ENCODE assay signal across 9 mouse cellular contexts in the genomic region with DNA sequence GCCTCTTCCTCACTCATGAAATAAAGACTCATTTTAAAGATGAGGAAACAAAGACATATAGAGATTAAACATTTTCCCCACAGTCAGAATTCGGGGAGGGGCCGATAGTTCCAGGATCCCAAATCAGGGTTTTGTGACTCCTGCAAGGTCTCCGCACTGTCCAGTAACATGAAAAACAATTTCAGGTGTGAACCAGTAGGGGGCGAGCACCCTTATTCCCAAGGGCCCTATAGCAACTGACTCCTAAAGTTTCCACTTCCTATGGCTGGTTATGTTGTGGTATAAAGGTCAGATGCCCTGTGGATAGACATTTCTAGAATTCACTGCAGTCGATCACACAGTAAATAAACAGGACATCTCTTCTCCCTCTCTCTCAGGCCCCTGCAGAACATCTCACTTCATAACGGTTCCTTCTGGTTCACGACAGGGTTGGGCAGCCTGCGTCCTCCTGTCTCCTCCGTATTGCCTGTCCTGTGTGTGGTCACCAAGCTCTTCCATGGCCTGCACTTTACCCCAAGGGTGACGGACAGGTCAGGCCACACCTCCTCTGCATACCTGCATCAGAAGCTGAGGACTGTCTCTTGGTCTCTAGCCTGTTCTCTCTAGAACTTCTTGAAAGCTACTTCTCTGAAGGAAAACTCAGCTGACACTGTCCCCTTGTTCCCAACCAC. TPM values are rescaled to one million over a fixed set of nuclear protein-coding genes. Genes with fewer than 3 reads are reported as not detected.
DNase-seq lines count a peak whose midpoint lies in the region; ATAC-seq lines count a peak whose summit lies in the region.
"Had no signal": no experiment of that assay in that cellular context is flagged by ENCODE, and none has a peak within 500 bp of the region (broad histone marks: within the 10 kb centered on the region; RNA-seq: fewer than 3 reads in every experiment).

No protein-coding gene starts in this region.

- H3K27me3 ChIP-seq in hindbrain, embryonic 11.5 days (ENCODE audit: control insufficient read depth, insufficient read depth, low read length): no peaks in the 10 kb centered on the region
- H3K27me3 ChIP-seq in hindbrain, embryonic 10.5 days (ENCODE audit: insufficient read depth, poor library complexity, severe bottlenecking): no peaks in the 10 kb centered on the region
- no peaks in the 10 kb centered on the region for H3K27me3 ChIP-seq in lung, embryonic 16.5 days (ENCODE audit: control insufficient read depth, insufficient read depth, low read depth, low read length)
- H3K27me3 ChIP-seq: hindbrain, embryonic 15.5 days had no signal

- H3K9me3 ChIP-seq in hindbrain, embryonic 11.5 days (ENCODE audit: control insufficient read depth, low read length): no peaks in the 10 kb centered on the region
- no peaks in the 10 kb centered on the region for H3K9me3 ChIP-seq in hindbrain, embryonic 10.5 days
- no peaks in the 10 kb centered on the region for H3K9me3 ChIP-seq in lung, embryonic 16.5 days (ENCODE audit: control insufficient read depth, low read length)
- H3K9me3 ChIP-seq: hindbrain, embryonic 15.5 days had no signal

- ATAC-seq in hindbrain, embryonic 11.5 days (ENCODE audit: low FRiP score): no peak
- ATAC-seq in lung, embryonic 16.5 days (ENCODE audit: low read depth): peak; percentile 56; the same call in 1 of the 2 replicates

- 76% methylated on average over 10 of the region's 10 CpGs for WGBS in hindbrain, embryonic 11.5 days
- WGBS in hindbrain, embryonic 10.5 days: 73% methylated on average over 10 of the region's 10 CpGs
- 63% methylated on average over 10 of the region's 10 CpGs for WGBS in lung, embryonic 16.5 days

- no peaks in the 10 kb centered on the region for H3K4me1 ChIP-seq in hindbrain, embryonic 11.5 days (replicated peaks; ENCODE audit: control insufficient read depth, insufficient read depth, low read length)
- H3K4me1 ChIP-seq in hindbrain, embryonic 10.5 days (replicated peaks): no peaks in the 10 kb centered on the region
- H3K4me1 ChIP-seq in lung, embryonic 16.5 days (replicated peaks; ENCODE audit: control insufficient read depth, insufficient read depth, low read length): no peaks in the 10 kb centered on the region
- H3K4me1 ChIP-seq: hindbrain, embryonic 15.5 days had no signal

- H3K27ac ChIP-seq in hindbrain, embryonic 11.5 days (ENCODE audit: low read depth, low read length): no peak overlapping the region
- no peak overlapping the region for H3K27ac ChIP-seq in hindbrain, embryonic 10.5 days
- no peak overlapping the region for H3K27ac ChIP-seq in lung, embryonic 16.5 days (ENCODE audit: low read length)
- H3K27ac ChIP-seq: hindbrain, embryonic 15.5 days had no signal

- H3K4me2 ChIP-seq in hindbrain, embryonic 11.5 days (replicated peaks; ENCODE audit: low read depth, low read length): no peak overlapping the region
- H3K4me2 ChIP-seq in lung, embryonic 16.5 days (ENCODE audit: low read depth, low read length): no peak overlapping the region
- H3K4me2 ChIP-seq: hindbrain, embryonic 15.5 days had no signal

- H3K9ac ChIP-seq in hindbrain, embryonic 11.5 days (ENCODE audit: low read depth, low read length): no peak overlapping the region
- no peak overlapping the region for H3K9ac ChIP-seq in lung, embryonic 16.5 days (ENCODE audit: low read length)
- H3K9ac ChIP-seq: hindbrain, embryonic 15.5 days had no signal

- peak; percentile 20 for DNase-seq in hindbrain, embryonic 11.5 days (ENCODE audit: low spot score)
- DNase-seq in hindbrain, embryonic 10.5 days (ENCODE audit: low spot score): no peak
- DNase-seq in ES-CJ7 (ENCODE audit: low read depth, low spot score): peak; percentile 36
- DNase-seq in embryo, embryonic 11 days: peak; percentile 21
- no peak for DNase-seq in layer of hippocampus, postnatal 36 days
- DNase-seq in ovary, postnatal 14 days (ENCODE audit: low spot score): no peak
- no peak for DNase-seq in spleen, postnatal 14 days (ENCODE audit: low spot score in 2 of 2)

- H3K36me3 ChIP-seq in hindbrain, embryonic 11.5 days (ENCODE audit: control insufficient read depth, insufficient read depth, low read length): no peaks in the 10 kb centered on the region
- no peaks in the 10 kb centered on the region for H3K36me3 ChIP-seq in hindbrain, embryonic 10.5 days
- H3K36me3 ChIP-seq in lung, embryonic 16.5 days (ENCODE audit: control insufficient read depth, insufficient read depth, low read length): peaks cover 13% of the 10 kb centered on the region
- H3K36me3 ChIP-seq: hindbrain, embryonic 15.5 days had no signal

- no peak overlapping the region for H3K4me3 ChIP-seq in hindbrain, embryonic 11.5 days (ENCODE audit: low read depth, low read length)
- no peak overlapping the region for H3K4me3 ChIP-seq in hindbrain, embryonic 10.5 days
- no peak overlapping the region for H3K4me3 ChIP-seq in lung, embryonic 16.5 days (ENCODE audit: low read length)
- H3K4me3 ChIP-seq: hindbrain, embryonic 15.5 days had no signal

RNA-seq across cellular contexts. Expression of gene Asah2, which starts 19.3 kb away (rescaled TPM):
- 0.57 and 0.59 TPM in 2 replicates for polyA plus RNA-seq in hindbrain, embryonic 11.5 days (2014; fragmentation: Nextera tagmentation; extraction: Ambion mirVana)
- polyA plus RNA-seq in hindbrain, embryonic 10.5 days (2016; fragmentation: Nextera tagmentation; extraction: Ambion mirVana): 0.24 and 0.34 TPM in 2 replicates
- polyA plus RNA-seq in lung, embryonic 16.5 days (2015; fragmentation: Nextera tagmentation; extraction: Ambion mirVana): 2.2 and 2.6 TPM in 2 replicates
- total RNA-seq in layer of hippocampus, postnatal 36 days (2021): 1 to 10 TPM; 4.7 to 8.2 TPM

Comparison
In these comparisons a context has a peak if more than half of its experiments do, and no peak if none do; other contexts are left out.
1. DNase-seq: peak in hindbrain, embryonic 11.5 days (single experiment), ES-CJ7 (single experiment) and embryo, embryonic 11 days (single experiment); none in hindbrain, embryonic 10.5 days (single experiment), layer of hippocampus, postnatal 36 days (0 of 2), ovary, postnatal 14 days (single experiment) and spleen, postnatal 14 days (0 of 2).